Mouse (Mus musculus) c-Kit-positive CD71-negative TER-119-negative erythroid progenitor cells, embryonic 14.5 days (primary cell): ENCODE data around the gene Ttc8.

Experiments used
- DNase-seq: peaks from one replicate; pipeline ENCODE4 v3.0.0-alpha.2; 2013; ENCODE audit warnings: low read depth

Ttc8 gene

GRCm38 (mm10) chr12:99028665-99029064 lies 108.3 kb downstream of the Ttc8 start:
- no peak for DNase-seq

- no peak for DNase-seq
These were observed 109.6 kb downstream of the Ttc8 start for GRCm38 (mm10) chr12:99030022-99030421.
